Mouse (Mus musculus): ENCODE measurements around the gene Mlph. TPM values are rescaled to one million over a fixed set of nuclear protein-coding genes. Genes with fewer than 3 reads are reported as not detected.

Mlph gene
- polyA plus RNA-seq, 1 experiment: 0.07 TPM

GRCm38 (mm10) chr1:90969881-90970390 lies 55.1 kb downstream of the Mlph start:
- no peak overlapping the region for H3ac ChIP-seq (ENCODE audit: control insufficient read depth, insufficient read length, low read depth)
- TF ChIP-seq USF1 (IDR thresholded peaks at IDR 0.05; ENCODE audit: low read depth): no peak
- no peak for TF ChIP-seq MYOD1 (IDR thresholded peaks at IDR 0.05; ENCODE audit: control insufficient read depth, insufficient read length, low read depth)
- no peak for TF ChIP-seq FOSL1 (IDR thresholded peaks at IDR 0.05; ENCODE audit: insufficient read depth, low read length, poor library complexity, severe bottlenecking)
- TF ChIP-seq CTCF (IDR thresholded peaks at IDR 0.05; ENCODE audit: control insufficient read depth, insufficient read depth, insufficient read length): no peak
- TF ChIP-seq MYOG (IDR thresholded peaks at IDR 0.05; ENCODE audit: control insufficient read depth, extremely low read depth, insufficient read length): no peak
- no peak for TF ChIP-seq CEBPB (IDR thresholded peaks at IDR 0.05; ENCODE audit: low read depth)
- TF ChIP-seq MAX (IDR thresholded peaks at IDR 0.05): no peak
- H3K4me3 ChIP-seq (ENCODE audit: insufficient read depth, poor library complexity, severe bottlenecking): no peak overlapping the region
- no peaks in the 10 kb centered on the region for H3K27me3 ChIP-seq (ENCODE audit: control insufficient read depth, insufficient read depth, insufficient read length)
- no peaks in the 10 kb centered on the region for H3K79me3 ChIP-seq (ENCODE audit: low read depth)
- H3K79me2 ChIP-seq (ENCODE audit: control insufficient read depth, insufficient read depth): no peaks in the 10 kb centered on the region
- H3K36me3 ChIP-seq (ENCODE audit: control insufficient read depth, insufficient read depth): no peaks in the 10 kb centered on the region

- H3K27me3 ChIP-seq (ENCODE audit: control insufficient read depth, insufficient read depth, insufficient read length): no peaks in the 10 kb centered on the region
- no peak for TF ChIP-seq FOSL1 (IDR thresholded peaks at IDR 0.05; ENCODE audit: insufficient read depth, low read length, poor library complexity, severe bottlenecking)
- TF ChIP-seq MYOD1 (IDR thresholded peaks at IDR 0.05; ENCODE audit: control insufficient read depth, insufficient read length, low read depth): no peak
- peak; percentile 82 for TF ChIP-seq CTCF (IDR thresholded peaks at IDR 0.05; ENCODE audit: control insufficient read depth, insufficient read depth, insufficient read length)
- TF ChIP-seq USF1 (IDR thresholded peaks at IDR 0.05; ENCODE audit: low read depth): no peak
- peak; percentile 82 for TF ChIP-seq MAX (IDR thresholded peaks at IDR 0.05)
- no peak for TF ChIP-seq MYOG (IDR thresholded peaks at IDR 0.05; ENCODE audit: control insufficient read depth, extremely low read depth, insufficient read length)
- no peak for TF ChIP-seq CEBPB (IDR thresholded peaks at IDR 0.05; ENCODE audit: low read depth)
- H3K36me3 ChIP-seq (ENCODE audit: control insufficient read depth, insufficient read depth): no peaks in the 10 kb centered on the region
- no peaks in the 10 kb centered on the region for H3K79me3 ChIP-seq (ENCODE audit: low read depth)
- no peaks in the 10 kb centered on the region for H3K79me2 ChIP-seq (ENCODE audit: control insufficient read depth, insufficient read depth)
- no peak overlapping the region for H3K4me3 ChIP-seq (ENCODE audit: insufficient read depth, poor library complexity, severe bottlenecking)
- peak overlapping the region; percentile 10 for H3ac ChIP-seq (ENCODE audit: control insufficient read depth, insufficient read length, low read depth)
Observed at GRCm38 (mm10) chr1:90972911-90973573, 58.2 kb downstream of the Mlph start.

- Histone ChIP-seq H3K27me3 (ENCODE audit: control insufficient read depth, insufficient read depth, insufficient read length) (no peaks in the 10 kb centered on the region), H3K79me3 (ENCODE audit: low read depth) (no peaks in the 10 kb centered on the region), H3ac (ENCODE audit: control insufficient read depth, insufficient read length, low read depth) (no peak overlapping the region), H3K4me3 (ENCODE audit: insufficient read depth, poor library complexity, severe bottlenecking) (no peak overlapping the region), H3K36me3 (ENCODE audit: control insufficient read depth, insufficient read depth) (no peaks in the 10 kb centered on the region), H3K79me2 (ENCODE audit: control insufficient read depth, insufficient read depth) (no peaks in the 10 kb centered on the region)
- peak; percentile 68 for TF ChIP-seq MYOD1 (IDR thresholded peaks at IDR 0.05; ENCODE audit: control insufficient read depth, insufficient read length, low read depth)
- TF ChIP-seq CEBPB (IDR thresholded peaks at IDR 0.05; ENCODE audit: low read depth): no peak
Observed at GRCm38 (mm10) chr1:90973574-90973911, 58.7 kb downstream of the Mlph start.

GRCm38 (mm10) chr1:90974906-90975649 lies 60.2 kb downstream of the Mlph start:
- Histone ChIP-seq H3K36me3 (ENCODE audit: control insufficient read depth, insufficient read depth) (no peaks in the 10 kb centered on the region), H3K79me3 (ENCODE audit: low read depth) (no peaks in the 10 kb centered on the region), H3K27me3 (ENCODE audit: control insufficient read depth, insufficient read depth, insufficient read length) (no peaks in the 10 kb centered on the region), H3K79me2 (ENCODE audit: control insufficient read depth, insufficient read depth) (no peaks in the 10 kb centered on the region), H3ac (ENCODE audit: control insufficient read depth, insufficient read length, low read depth) (no peak overlapping the region), H3K4me3 (ENCODE audit: insufficient read depth, poor library complexity, severe bottlenecking) (no peak overlapping the region)
- TF ChIP-seq MYOD1 (IDR thresholded peaks at IDR 0.05; ENCODE audit: control insufficient read depth, insufficient read length, low read depth) (peak; percentile 91), MAX (IDR thresholded peaks at IDR 0.05) (no peak), CTCF (IDR thresholded peaks at IDR 0.05; ENCODE audit: control insufficient read depth, insufficient read depth, insufficient read length) (no peak), MYOG (IDR thresholded peaks at IDR 0.05; ENCODE audit: control insufficient read depth, extremely low read depth, insufficient read length) (no peak), CEBPB (IDR thresholded peaks at IDR 0.05; ENCODE audit: low read depth) (no peak), USF1 (IDR thresholded peaks at IDR 0.05; ENCODE audit: low read depth) (peak; percentile 31), FOSL1 (IDR thresholded peaks at IDR 0.05; ENCODE audit: insufficient read depth, low read length, poor library complexity, severe bottlenecking) (peak; percentile 28)

- Histone ChIP-seq H3K27me3 (ENCODE audit: control insufficient read depth, insufficient read depth, insufficient read length) (no peaks in the 10 kb centered on the region), H3K4me3 (ENCODE audit: insufficient read depth, poor library complexity, severe bottlenecking) (no peak overlapping the region), H3K36me3 (ENCODE audit: control insufficient read depth, insufficient read depth) (no peaks in the 10 kb centered on the region), H3K79me3 (ENCODE audit: low read depth) (no peaks in the 10 kb centered on the region), H3ac (ENCODE audit: control insufficient read depth, insufficient read length, low read depth) (no peak overlapping the region), H3K79me2 (ENCODE audit: control insufficient read depth, insufficient read depth) (no peaks in the 10 kb centered on the region)
- TF ChIP-seq MAX (IDR thresholded peaks at IDR 0.05): no peak
- no peak for TF ChIP-seq MYOD1 (IDR thresholded peaks at IDR 0.05; ENCODE audit: control insufficient read depth, insufficient read length, low read depth)
- no peak for TF ChIP-seq FOSL1 (IDR thresholded peaks at IDR 0.05; ENCODE audit: insufficient read depth, low read length, poor library complexity, severe bottlenecking)
- no peak for TF ChIP-seq MYOG (IDR thresholded peaks at IDR 0.05; ENCODE audit: control insufficient read depth, extremely low read depth, insufficient read length)
- no peak for TF ChIP-seq CEBPB (IDR thresholded peaks at IDR 0.05; ENCODE audit: low read depth)
- no peak for TF ChIP-seq USF1 (IDR thresholded peaks at IDR 0.05; ENCODE audit: low read depth)
- TF ChIP-seq CTCF (IDR thresholded peaks at IDR 0.05; ENCODE audit: control insufficient read depth, insufficient read depth, insufficient read length): no peak
Observed at GRCm38 (mm10) chr1:90975960-90976359, 61.1 kb downstream of the Mlph start.

Measured in C2C12 (cell line).